Mouse (Mus musculus) embryonic stem cell, embryonic (primary cell): ENCODE data around the gene Sh2d4b.

ENCODE experiments used
- CTCF ChIA-PET, 4 experiments: fragments of 300-600 bp in 2 of 4; fragments of 350-600 bp in 2 of 4; sonication (Branson Sonifier 250); formaldehyde crosslinking; loops; one replicate each; lab custom pipeline; 2022; ENCODE audit warnings: inconsistent platforms in 2 of 4; lab: Charles Lee
- POLR2A ChIA-PET, 4 experiments: fragments of 300-600 bp in 2 of 4; fragments of 350-600 bp in 2 of 4; sonication (Branson Sonifier 250); formaldehyde crosslinking; loops; one replicate each; lab custom pipeline; 2022; ENCODE audit warnings: antibody characterized with exemption in 4 of 4, inconsistent platforms in 1 of 4; lab: Charles Lee

The Sh2d4b gene

GRCm38 (mm10) chr14:40893196-40893595 is at the start of gene Sh2d4b:
Gene Sh2d4b (minus strand): TSS chr14:40893266.
- POLR2A ChIA-PET, result interaction anchor here (0.5 to 22.9 kb wide), 46 partner anchors 8 to 141 kb away, joined by 3 to 396 read pairs (median 4); partner anchors contain the start of genes Fam213a (in 2 of the 4) and Tspan14 (in 2 of the 4)
- CTCF ChIA-PET, result interaction anchor here in 2 of 4 experiments (0.6 to 2.5 kb wide), 13 partner anchors 8 to 104 kb away, joined by 3 to 7 read pairs (median 4); no protein-coding TSS in a partner anchor

GRCm38 (mm10) chr14:40942429-40942828 is 49.4 kb upstream of the Sh2d4b start:
- CTCF ChIA-PET, result interaction anchor here in 1 of 4 experiments (1.3 kb wide), 1 partner anchor 25 kb away, joined by 3 read pairs; no protein-coding TSS in a partner anchor
- POLR2A ChIA-PET, result interaction anchor here in 2 of 4 experiments (1.6 to 8.3 kb wide), 5 partner anchors 8 to 24 kb away, joined by 4 to 112 read pairs (median 5); partner anchors contain the start of gene Tspan14 (in 1 of the 2)

GRCm38 (mm10) chr14:40938380-40938987 is 45.4 kb upstream of the Sh2d4b start:
- CTCF ChIA-PET, result no interaction called here
- POLR2A ChIA-PET, result interaction anchor here in 2 of 4 experiments (0.9 to 1.6 kb wide), 5 partner anchors 9 to 17 kb away, joined by 3 to 7 read pairs (median 3); no protein-coding TSS in a partner anchor

- CTCF ChIA-PET, result no interaction called here
- POLR2A ChIA-PET, result interaction anchor here in 2 of 4 experiments (0.6 to 3.4 kb wide), 6 partner anchors 14 to 59 kb away, joined by 3 to 16 read pairs (median 3); no protein-coding TSS in a partner anchor
Measured at GRCm38 (mm10) chr14:40937052-40937451, 44.0 kb upstream of the Sh2d4b start.

GRCm38 (mm10) chr14:40935481-40935880 is 42.4 kb upstream of the Sh2d4b start:
- ChIA-PET CTCF (interaction anchor here in 3 of 4 experiments (0.7 to 1.4 kb wide), 3 partner anchors 18 to 21 kb away, joined by 3 to 4 read pairs (median 4); no protein-coding TSS in a partner anchor), POLR2A (interaction anchor here in 2 of 4 experiments (0.9 to 4.5 kb wide), 25 partner anchors 8 to 71 kb away, joined by 3 to 20 read pairs (median 4); partner anchors contain the start of genes Sh2d4b (in 1 of the 2) and Tspan14 (in 1 of the 2))

- ChIA-PET CTCF (interaction anchor here in 3 of 4 experiments (0.7 to 1.7 kb wide), 5 partner anchors 18 to 41 kb away, joined by 3 to 8 read pairs (median 4); no protein-coding TSS in a partner anchor), POLR2A (interaction anchor here in 2 of 4 experiments (0.7 to 4.5 kb wide), 22 partner anchors 9 to 80 kb away, joined by 3 to 20 read pairs (median 4); partner anchors contain the start of gene Sh2d4b (in 1 of the 2))
Measured at GRCm38 (mm10) chr14:40935054-40935453, 42.0 kb upstream of the Sh2d4b start.

- ChIA-PET POLR2A (interaction anchor here in 3 of 4 experiments (0.6 to 4.5 kb wide), 16 partner anchors 11 to 100 kb away, joined by 3 to 19 read pairs (median 4); partner anchors contain the start of gene Sh2d4b (in 1 of the 3)), CTCF (interaction anchor here in 2 of 4 experiments (1.4 to 2.3 kb wide), 4 partner anchors 16 to 39 kb away, joined by 4 to 14 read pairs (median 6); no protein-coding TSS in a partner anchor)
Measured at GRCm38 (mm10) chr14:40933328-40933727, 40.3 kb upstream of the Sh2d4b start.

GRCm38 (mm10) chr14:40932225-40932624 is 39.2 kb upstream of the Sh2d4b start:
- CTCF ChIA-PET, result interaction anchor here in 2 of 4 experiments (1.4 to 2.3 kb wide), 2 partner anchors 15 kb away, joined by 4 to 14 read pairs; no protein-coding TSS in a partner anchor
- POLR2A ChIA-PET, result interaction anchor here in 2 of 4 experiments (1.3 to 4.5 kb wide), 7 partner anchors 12 to 36 kb away, joined by 4 to 19 read pairs (median 8); no protein-coding TSS in a partner anchor

- CTCF ChIA-PET, result interaction anchor here in 2 of 4 experiments (1.2 to 2.3 kb wide), 2 partner anchors 14 kb away, joined by 5 to 14 read pairs; no protein-coding TSS in a partner anchor
- POLR2A ChIA-PET, result interaction anchor here in 2 of 4 experiments (0.5 to 4.4 kb wide), 7 partner anchors 14 to 37 kb away, joined by 3 to 19 read pairs (median 5); no protein-coding TSS in a partner anchor
Measured at GRCm38 (mm10) chr14:40931115-40931829, 38.2 kb upstream of the Sh2d4b start.

GRCm38 (mm10) chr14:40929943-40930342 is 36.9 kb upstream of the Sh2d4b start:
- ChIA-PET POLR2A (no interaction called here), CTCF (no interaction called here)

GRCm38 (mm10) chr14:40928897-40929296 is 35.8 kb upstream of the Sh2d4b start:
- ChIA-PET POLR2A (interaction anchor here in 3 of 4 experiments (0.8 to 2.1 kb wide), 8 partner anchors 10 to 38 kb away, joined by 3 to 8 read pairs (median 4); partner anchors contain the start of gene Tspan14 (in 2 of the 3)), CTCF (interaction anchor here in 2 of 4 experiments (1.2 to 2.3 kb wide), 2 partner anchors 11 to 12 kb away, joined by 4 to 11 read pairs; no protein-coding TSS in a partner anchor)

- POLR2A ChIA-PET, result interaction anchor here in 2 of 4 experiments (0.6 to 2.2 kb wide), 11 partner anchors 9 to 39 kb away, joined by 3 to 9 read pairs (median 4); partner anchors contain the start of gene Tspan14 (in 1 of the 2)
- CTCF ChIA-PET, result interaction anchor here (0.9 to 2.4 kb wide), 4 partner anchors 9 to 10 kb away, joined by 3 to 12 read pairs (median 8); no protein-coding TSS in a partner anchor
Measured at GRCm38 (mm10) chr14:40927041-40927440, 34.0 kb upstream of the Sh2d4b start.

GRCm38 (mm10) chr14:40924378-40925113 is 31.5 kb upstream of the Sh2d4b start:
- ChIA-PET POLR2A (interaction anchor here in 3 of 4 experiments (0.5 to 2.2 kb wide), 9 partner anchors 10 to 103 kb away, joined by 3 to 11 read pairs (median 5); no protein-coding TSS in a partner anchor), CTCF (interaction anchor here in 1 of 4 experiments (0.6 kb wide), 1 partner anchor 36 kb away, joined by 3 read pairs; no protein-coding TSS in a partner anchor)

- CTCF ChIA-PET, result interaction anchor here in 2 of 4 experiments (0.5 to 1.1 kb wide), 3 partner anchors 56 to 113 kb away, joined by 3 to 4 read pairs (median 3); no protein-coding TSS in a partner anchor
- POLR2A ChIA-PET, result interaction anchor here in 2 of 4 experiments (0.5 to 2.1 kb wide), 7 partner anchors 14 to 431 kb away, joined by 3 to 6 read pairs (median 3); no protein-coding TSS in a partner anchor
Measured at GRCm38 (mm10) chr14:40921241-40921640, 28.2 kb upstream of the Sh2d4b start.

- ChIA-PET CTCF (interaction anchor here in 1 of 4 experiments (1.0 kb wide), 1 partner anchor 55 kb away, joined by 3 read pairs; no protein-coding TSS in a partner anchor), POLR2A (interaction anchor here in 2 of 4 experiments (0.7 to 8.7 kb wide), 15 partner anchors 9 to 95 kb away, joined by 3 to 299 read pairs (median 8); partner anchors contain the start of genes Sh2d4b (in 2 of the 2), Tspan14 (in 2 of the 2) and Fam213a (in 1 of the 2))
Measured at GRCm38 (mm10) chr14:40919521-40919920, 26.5 kb upstream of the Sh2d4b start.

GRCm38 (mm10) chr14:40918477-40918876 is 25.4 kb upstream of the Sh2d4b start:
- ChIA-PET CTCF (interaction anchor here (0.5 to 2.7 kb wide), 50 partner anchors 8 to 1026 kb away, joined by 3 to 21 read pairs (median 5); partner anchors contain the start of genes Tspan14 (in 2 of the 4), Fam213a (in 1 of the 4) and Sh2d4b (in 1 of the 4)), POLR2A (interaction anchor here (0.6 to 8.7 kb wide), 23 partner anchors 10 to 130 kb away, joined by 3 to 299 read pairs (median 9); partner anchors contain the start of genes Fam213a (in 2 of the 4), Sh2d4b (in 2 of the 4) and Tspan14 (in 2 of the 4))
